Mouse (Mus musculus): Measurements from ENCODE around the gene Ptpn5. TPM values are rescaled to one million over a fixed set of nuclear protein-coding genes. Genes with fewer than 3 reads are reported as not detected.

Gene Ptpn5
- total RNA-seq, 2 experiments from 2014 or later, result not detected

- DNase-seq, result peak; percentile 95
- no peak for TF ChIP-seq CTCF (IDR thresholded peaks at IDR 0.05)
- intact Hi-C loops (cut with DNase I), result no loop called here
- Histone ChIP-seq H3K27ac (peak within 1 kb of the TSS; percentile 93), H3K4me3 (peak within 1 kb of the TSS; percentile 87)
Measured at GRCm38 (mm10) chr7:47050366-47050765, 83.1 kb downstream of the Ptpn5 start, which contains the start of gene Tmem86a. TSS of gene Tmem86a (plus strand) at chr7:47050601.

GRCm38 (mm10) chr7:47042823-47043490, 90.5 kb downstream of the Ptpn5 start:
- intact Hi-C loops (cut with DNase I), result no loop called here
- no peak overlapping the region for H3K4me3 ChIP-seq
- TF ChIP-seq CTCF (IDR thresholded peaks at IDR 0.05), result no peak
- peak overlapping the region; percentile 58 for H3K27ac ChIP-seq
- no peak for DNase-seq

- TF ChIP-seq CTCF (IDR thresholded peaks at IDR 0.05), result no peak
- Histone ChIP-seq H3K27ac (peak overlapping the region; percentile 58), H3K4me3 (no peak overlapping the region)
- intact Hi-C loops (cut with DNase I), result no loop called here
- DNase-seq, result no peak
Measured at GRCm38 (mm10) chr7:47042121-47042520, 91.4 kb downstream of the Ptpn5 start.

GRCm38 (mm10) chr7:47041706-47042105, 91.8 kb downstream of the Ptpn5 start:
- Histone ChIP-seq H3K4me3 (no peak overlapping the region), H3K27ac (no peak overlapping the region)
- TF ChIP-seq CTCF (IDR thresholded peaks at IDR 0.05), result no peak
- intact Hi-C loops (cut with DNase I), result no loop called here
- DNase-seq, result no peak

GRCm38 (mm10) chr7:47035426-47035825, 98.1 kb downstream of the Ptpn5 start:
- intact Hi-C loops (cut with DNase I), result no loop called here
- no peak for TF ChIP-seq CTCF (IDR thresholded peaks at IDR 0.05)
- Histone ChIP-seq H3K27ac (no peak overlapping the region), H3K4me3 (no peak overlapping the region)
- peak; percentile 62 for DNase-seq

- intact Hi-C loops (cut with DNase I), result no loop called here
Measured at GRCm38 (mm10) chr7:47034785-47035384, 98.6 kb downstream of the Ptpn5 start.

GRCm38 (mm10) chr7:47031371-47031770, 102.1 kb downstream of the Ptpn5 start:
- no peak for DNase-seq
- Histone ChIP-seq H3K4me3 (no peak overlapping the region), H3K27ac (no peak overlapping the region)
- no peak for TF ChIP-seq CTCF (IDR thresholded peaks at IDR 0.05)
- intact Hi-C loops (cut with DNase I), result no loop called here

More at GRCm38 (mm10) chr7:47034785-47035384, 98.6 kb downstream of the Ptpn5 start:
- no peak overlapping the region for H3K27ac ChIP-seq
- no peak for TF ChIP-seq CTCF (IDR thresholded peaks at IDR 0.05)
- no peak overlapping the region for H3K4me3 ChIP-seq
- no peak for DNase-seq

- TF ChIP-seq CTCF (IDR thresholded peaks at IDR 0.05), result no peak
- H3K4me3 ChIP-seq, result no peak overlapping the region
- intact Hi-C loops (cut with DNase I), result no loop called here
- DNase-seq, result no peak
- no peak overlapping the region for H3K27ac ChIP-seq
Measured at GRCm38 (mm10) chr7:47030517-47031193, 102.8 kb downstream of the Ptpn5 start.

Small RNAs within 50 kb of the gene (microRNA-seq; reads per million reads assigned to microRNA genes)
- gene Mir7056, result not detected

Other genes starting within 250 kb of the Ptpn5 start
- gene Tsg101, start 213.7 kb downstream of the Ptpn5 start, total RNA-seq (2021), result 10 to 100 TPM; 49.8 to 50.6 TPM
- 10 to 100 TPM; 11.2 to 11.9 TPM for gene Uevld, start 175.2 kb downstream of the Ptpn5 start, total RNA-seq (2021)
- not detected for gene Gm9999, start 150.1 kb downstream of the Ptpn5 start, total RNA-seq (2021)
- 1 to 10 TPM; 4.1 to 5.7 TPM for gene Spty2d1, start 125.3 kb downstream of the Ptpn5 start, total RNA-seq (2021)
- 1 to 10 TPM; 4.0 to 4.8 TPM for gene Tmem86a, start 83.1 kb downstream of the Ptpn5 start, total RNA-seq (2021)
- gene Mrgpra6, start 71.2 kb upstream of the Ptpn5 start, total RNA-seq (2021), result not detected
- not detected for gene Mrgpra9, start 119.2 kb upstream of the Ptpn5 start, total RNA-seq (2021)
- gene Mrgpra1, start 220.6 kb upstream of the Ptpn5 start, total RNA-seq (2021), result not detected